Mouse (Mus musculus) lung, embryonic 16.5 days (tissue): ENCODE measurements around the gene Thbs1. TPM values are rescaled to one million over a fixed set of nuclear protein-coding genes. Genes with fewer than 3 reads are reported as not detected.
A peak's percentile ranks its signal among the peaks of the same experiment; 100 is the strongest.

Source experiments
- ATAC-seq: fragments of 200-750 bp; cut with Nextera tagmentation; 2 replicates; pipeline ENCODE4 v1.8.0; 2017; ENCODE audit warnings: low read depth, mild to moderate bottlenecking, moderate library complexity
- H3K27ac ChIP-seq: fragments of 300-500 bp; sonication (generic); 2 replicates; pipeline ENCODE4 v1.5.1; 2014; ENCODE audit warnings: mild to moderate bottlenecking, control low read depth, low read length
- H3K27me3 ChIP-seq: fragments of 300-500 bp; sonication (generic); 2 replicates; pipeline ENCODE4 v1.6.1; 2014; ENCODE audit warnings: low read depth, low read length, mixed read lengths; ENCODE audit not compliant: control insufficient read depth, insufficient read depth
- H3K36me3 ChIP-seq: fragments of 300-500 bp; sonication (generic); 2 replicates; pipeline ENCODE4 v1.6.1; 2014; ENCODE audit warnings: low read length; ENCODE audit not compliant: control insufficient read depth, insufficient read depth
- H3K4me1 ChIP-seq: fragments of 300-500 bp; sonication (generic); replicated peaks from 2 replicates; pipeline ENCODE4 v1.6.1; 2014; ENCODE audit warnings: low read length, mixed read lengths; ENCODE audit not compliant: control insufficient read depth, insufficient read depth
- H3K4me2 ChIP-seq: fragments of 300-500 bp; sonication (generic); 2 replicates; pipeline ENCODE4 v1.6.1; 2014; ENCODE audit warnings: low read depth, low read length, control low read depth
- H3K4me3 ChIP-seq: fragments of 300-500 bp; sonication (generic); 2 replicates; pipeline ENCODE4 v1.5.1; 2014; ENCODE audit warnings: mild to moderate bottlenecking, low read length, control low read depth
- H3K9ac ChIP-seq: fragments of 300-500 bp; sonication (generic); 2 replicates; pipeline ENCODE4 v1.6.1; 2014; ENCODE audit warnings: low read length, control low read depth
- H3K9me3 ChIP-seq: fragments of 300-500 bp; sonication (generic); 2 replicates; pipeline ENCODE4 v1.6.1; 2016; ENCODE audit warnings: low read length; ENCODE audit not compliant: control insufficient read depth
- WGBS: fragments of 180-500 bp; shearing (Covaris S2); extraction: QIAGEN DNeasy Blood & Tissue Kit; methylation state at CpG from one replicate; pipeline ENCODE4 v1.1.7; 2014; 5-methylcytosine and 5-hydroxymethylcytosine counted together
- polyA plus RNA-seq: library from polyadenylated mRNA; unstranded; fragments of >200 nt; fragmentation: Nextera tagmentation; extraction: Ambion mirVana; gene quantifications from 2 replicates; pipeline ENCODE4 v1.2.1, GENCODE M21; 2015

The Thbs1 gene
- polyA plus RNA-seq, 1 experiment from 2014 or later: 190 TPM

DNA sequence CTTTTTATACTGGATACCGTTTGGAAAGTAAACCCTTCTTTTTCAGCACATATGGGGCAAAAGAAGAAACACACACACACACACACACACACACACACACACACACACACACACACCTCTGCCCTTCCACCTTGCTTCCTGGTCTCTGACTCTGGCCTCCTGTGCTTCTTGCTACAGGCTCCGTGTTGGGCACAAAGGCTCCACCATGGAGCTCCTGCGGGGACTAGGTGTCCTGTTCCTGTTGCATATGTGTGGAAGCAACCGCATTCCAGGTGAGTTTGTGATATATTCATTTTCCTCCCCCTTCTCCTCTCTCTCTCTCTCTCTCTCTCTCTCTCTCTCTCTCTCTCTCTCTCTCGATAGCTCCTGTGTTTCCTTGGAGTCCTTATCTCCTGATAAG lies 762 bp downstream of the Thbs1 start:
- Histone ChIP-seq H3K4me1 (peaks cover 33% of the 10 kb centered on the region), H3K27me3 (no peaks in the 10 kb centered on the region), H3K9ac (peak overlapping the region; percentile 75), H3K4me2 (peak overlapping the region; percentile 84), H3K36me3 (peaks cover 21% of the 10 kb centered on the region), H3K27ac (peak overlapping the region; percentile 84), H3K4me3 (peak overlapping the region; percentile 59), H3K9me3 (no peaks in the 10 kb centered on the region)
- no peak for ATAC-seq
- 6% methylated on average over 5 of the region's 5 CpGs for WGBS

DNA sequence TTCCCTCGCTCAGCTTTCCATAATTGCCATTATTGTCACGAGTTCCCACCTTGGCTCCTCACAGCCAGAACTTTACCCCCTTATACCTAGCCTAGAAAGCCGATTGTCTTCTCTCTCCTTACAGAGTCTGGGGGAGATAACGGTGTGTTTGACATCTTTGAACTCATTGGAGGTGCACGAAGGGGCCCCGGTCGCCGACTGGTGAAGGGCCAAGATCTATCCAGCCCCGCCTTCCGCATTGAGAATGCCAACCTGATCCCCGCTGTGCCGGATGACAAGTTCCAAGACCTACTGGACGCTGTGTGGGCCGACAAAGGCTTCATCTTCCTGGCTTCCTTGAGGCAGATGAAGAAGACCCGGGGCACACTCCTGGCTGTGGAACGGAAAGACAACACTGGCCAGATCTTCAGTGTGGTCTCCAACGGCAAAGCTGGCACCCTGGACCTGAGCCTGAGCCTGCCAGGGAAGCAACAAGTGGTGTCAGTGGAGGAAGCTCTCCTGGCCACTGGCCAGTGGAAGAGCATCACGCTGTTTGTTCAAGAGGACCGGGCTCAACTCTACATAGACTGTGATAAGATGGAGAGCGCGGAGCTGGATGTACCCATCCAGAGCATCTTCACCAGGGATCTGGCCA lies 1.3 kb downstream of the Thbs1 start:
- Histone ChIP-seq H3K4me1 (peaks cover 33% of the 10 kb centered on the region), H3K27ac (peak overlapping the region; percentile 84; the same call in 1 of the 2 replicates), H3K9ac (peak overlapping the region; percentile 75), H3K4me2 (peak overlapping the region; percentile 84), H3K27me3 (no peaks in the 10 kb centered on the region), H3K9me3 (no peaks in the 10 kb centered on the region), H3K4me3 (peak overlapping the region; percentile 59), H3K36me3 (peaks cover 26% of the 10 kb centered on the region)
- ATAC-seq: no peak
- WGBS: 17% methylated on average over 21 of the region's 21 CpGs

DNA sequence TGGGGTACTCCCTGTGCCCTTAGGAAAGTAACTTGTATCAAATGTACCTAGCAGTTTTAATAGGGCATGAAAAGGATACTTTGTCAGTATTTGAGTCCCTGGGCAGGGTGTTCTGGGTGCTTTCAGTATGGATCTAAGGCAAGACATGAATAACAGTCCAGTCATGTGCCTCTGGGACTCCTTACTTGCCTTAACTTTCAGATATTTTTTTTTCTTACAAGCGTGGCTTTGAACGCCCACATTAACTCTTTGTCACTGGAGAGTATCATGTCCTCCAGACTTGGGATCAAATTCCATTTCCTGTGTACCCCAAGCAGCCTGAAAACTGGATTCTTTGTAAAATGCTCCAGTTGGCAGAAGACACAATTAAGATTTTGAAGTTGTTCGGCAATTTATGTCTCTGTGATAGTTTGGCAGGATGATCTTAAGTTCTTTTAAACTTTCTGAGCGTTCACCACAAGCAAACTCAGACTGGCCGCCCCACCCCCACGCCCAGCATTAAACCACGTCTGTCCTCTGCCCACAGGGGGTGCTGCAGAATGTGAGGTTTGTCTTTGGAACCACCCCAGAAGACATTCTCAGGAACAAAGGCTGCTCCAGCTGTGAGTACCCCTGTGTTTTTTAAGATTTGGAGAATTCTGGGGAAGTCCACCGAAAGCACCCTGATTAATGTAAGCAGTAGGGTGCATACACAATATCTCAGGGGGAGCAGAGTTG lies 2.3 kb downstream of the Thbs1 start:
- Histone ChIP-seq H3K4me1 (peaks cover 33% of the 10 kb centered on the region), H3K36me3 (peaks cover 34% of the 10 kb centered on the region), H3K27ac (peak overlapping the region; percentile 51), H3K9ac (peak overlapping the region; percentile 75), H3K27me3 (no peaks in the 10 kb centered on the region), H3K9me3 (no peaks in the 10 kb centered on the region), H3K4me2 (peak overlapping the region; percentile 84), H3K4me3 (peak overlapping the region; percentile 59)
- 12% methylated on average over 8 of the region's 8 CpGs for WGBS
- ATAC-seq: no peak

DNA sequence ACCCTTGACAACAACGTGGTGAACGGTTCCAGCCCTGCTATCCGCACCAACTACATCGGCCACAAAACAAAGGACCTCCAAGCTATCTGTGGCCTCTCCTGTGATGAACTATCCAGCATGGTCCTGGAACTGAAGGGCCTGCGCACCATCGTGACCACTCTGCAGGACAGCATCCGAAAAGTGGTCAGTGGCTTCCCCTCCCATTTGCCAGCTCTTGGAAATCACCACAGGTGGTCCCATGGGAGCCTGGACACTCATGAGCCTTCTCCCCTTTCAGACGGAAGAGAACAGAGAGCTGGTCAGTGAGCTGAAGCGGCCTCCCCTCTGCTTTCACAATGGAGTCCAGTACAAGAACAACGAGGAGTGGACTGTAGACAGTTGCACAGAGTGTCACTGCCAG lies 3.0 kb downstream of the Thbs1 start:
- peak overlapping the region; percentile 75 for H3K9ac ChIP-seq
- peak overlapping the region; percentile 41; the same call in 1 of the 2 replicates for H3K27ac ChIP-seq
- WGBS: 49% methylated on average over 10 of the region's 10 CpGs
- peak overlapping the region; percentile 84 for H3K4me2 ChIP-seq
- H3K4me1 ChIP-seq: peaks cover 30% of the 10 kb centered on the region
- H3K36me3 ChIP-seq: peaks cover 41% of the 10 kb centered on the region
- no peaks in the 10 kb centered on the region for H3K9me3 ChIP-seq
- no peaks in the 10 kb centered on the region for H3K27me3 ChIP-seq
- peak overlapping the region; percentile 59 for H3K4me3 ChIP-seq
- no peak for ATAC-seq

DNA sequence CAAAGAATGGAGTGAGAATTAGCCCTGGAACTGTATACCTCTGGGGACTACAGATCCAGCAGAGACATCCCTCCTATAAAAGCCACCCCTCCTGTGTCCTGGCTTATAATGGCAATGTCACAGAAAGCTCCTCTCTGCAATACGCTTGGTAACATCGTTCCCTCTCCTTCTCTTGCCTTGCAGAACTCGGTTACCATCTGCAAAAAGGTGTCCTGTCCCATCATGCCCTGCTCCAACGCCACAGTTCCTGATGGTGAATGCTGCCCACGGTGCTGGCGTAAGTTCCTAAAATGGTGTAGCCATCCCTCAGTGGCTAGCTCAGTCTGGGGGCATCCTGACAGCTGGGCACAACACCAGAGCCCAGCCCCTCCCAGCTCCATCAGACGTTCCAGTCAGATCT lies 4.0 kb downstream of the Thbs1 start:
- WGBS: 51% methylated on average over 7 of the region's 7 CpGs
- Histone ChIP-seq H3K4me2 (peak overlapping the region; percentile 84), H3K27ac (no peak overlapping the region), H3K9ac (0 out of 2 replicates have a peak overlapping the region, but pooled peaks have one; percentile 6), H3K36me3 (peaks cover 51% of the 10 kb centered on the region), H3K9me3 (no peaks in the 10 kb centered on the region), H3K4me1 (peaks cover 21% of the 10 kb centered on the region), H3K27me3 (no peaks in the 10 kb centered on the region), H3K4me3 (peak overlapping the region; percentile 59)
- no peak for ATAC-seq

DNA sequence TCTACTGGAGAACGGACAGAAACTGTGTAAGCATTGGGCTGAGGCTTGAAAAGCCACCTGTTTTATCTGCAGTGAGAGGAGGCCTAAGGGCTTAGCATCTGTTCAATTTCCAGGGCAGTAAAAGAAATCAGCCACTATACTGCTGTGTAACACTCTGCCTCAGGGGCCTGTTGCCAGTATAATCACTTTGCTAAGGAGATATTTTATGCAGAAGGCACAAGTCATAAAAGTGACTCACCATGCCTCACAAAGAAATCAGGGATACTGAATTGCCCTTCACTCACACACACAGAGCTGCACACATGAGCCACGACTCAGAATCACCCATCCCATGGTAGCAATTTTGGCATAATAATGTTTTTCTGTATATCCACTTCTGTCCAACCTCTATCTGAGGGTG lies 4.5 kb downstream of the Thbs1 start:
- H3K9ac ChIP-seq: 0 out of 2 replicates have a peak overlapping the region, but pooled peaks have one; percentile 6
- H3K27ac ChIP-seq: no peak overlapping the region
- H3K36me3 ChIP-seq: peaks cover 56% of the 10 kb centered on the region
- H3K9me3 ChIP-seq: no peaks in the 10 kb centered on the region
- peaks cover 21% of the 10 kb centered on the region for H3K4me1 ChIP-seq
- ATAC-seq: no peak
- WGBS: 55% methylated on average over 2 of the region's 2 CpGs
- H3K27me3 ChIP-seq: no peaks in the 10 kb centered on the region
- peak overlapping the region; percentile 84 for H3K4me2 ChIP-seq
- H3K4me3 ChIP-seq: peak overlapping the region; percentile 59; the same call in 1 of the 2 replicates

DNA sequence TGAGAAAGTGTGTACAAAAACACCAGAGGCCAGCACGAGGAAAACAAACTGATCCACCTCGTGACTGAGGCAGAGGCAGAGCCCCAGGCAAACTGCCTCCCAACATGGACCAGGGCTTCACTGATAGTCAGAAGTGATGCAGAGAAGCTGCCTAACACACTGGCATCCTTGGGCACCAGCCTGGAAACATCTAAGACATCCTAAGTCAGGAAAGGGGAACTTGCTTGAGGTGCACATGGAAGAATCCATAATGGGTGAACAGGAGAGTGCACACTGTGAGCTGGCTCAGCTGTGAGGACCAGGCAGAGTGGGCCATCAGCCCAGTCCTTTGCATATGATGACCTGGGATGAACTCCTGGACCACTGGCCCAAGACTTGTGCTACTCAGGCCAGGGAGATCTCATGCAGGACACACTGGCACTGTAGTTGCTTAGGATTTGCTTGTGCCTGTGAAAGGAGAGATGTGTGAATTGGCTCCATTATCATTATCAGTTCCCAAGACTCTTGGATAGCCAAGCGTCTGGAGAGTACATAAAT lies 5.1 kb downstream of the Thbs1 start:
- 35% methylated on average over 3 of the region's 3 CpGs for WGBS
- H3K36me3 ChIP-seq: peaks cover 62% of the 10 kb centered on the region

DNA sequence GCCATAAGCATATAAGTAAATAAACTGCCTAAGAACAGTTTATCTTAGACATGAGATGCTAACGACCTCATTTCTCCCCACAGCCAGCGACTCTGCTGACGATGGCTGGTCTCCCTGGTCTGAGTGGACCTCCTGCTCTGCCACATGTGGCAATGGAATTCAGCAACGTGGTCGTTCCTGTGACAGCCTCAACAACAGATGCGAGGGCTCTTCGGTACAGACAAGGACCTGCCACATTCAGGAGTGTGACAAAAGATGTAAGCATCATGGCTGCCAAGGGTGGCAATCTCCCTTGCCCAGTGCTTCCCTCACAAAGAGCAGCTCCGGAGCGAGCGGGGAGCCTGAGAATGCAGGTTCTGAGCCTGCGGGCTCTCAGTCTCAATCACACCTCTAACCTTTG lies 5.7 kb downstream of the Thbs1 start:
- no peak overlapping the region for H3K4me2 ChIP-seq
- no peak overlapping the region for H3K27ac ChIP-seq
- no peaks in the 10 kb centered on the region for H3K9me3 ChIP-seq
- H3K4me1 ChIP-seq: peaks cover 21% of the 10 kb centered on the region
- WGBS: 44% methylated on average over 11 of the region's 11 CpGs
- H3K4me3 ChIP-seq: no peak overlapping the region
- H3K27me3 ChIP-seq: no peaks in the 10 kb centered on the region
- no peak for ATAC-seq
- H3K9ac ChIP-seq: peak overlapping the region; percentile 24; the same call in 1 of the 2 replicates
- H3K36me3 ChIP-seq: peaks cover 65% of the 10 kb centered on the region

More for the DNA sequence above, 5.1 kb downstream of the Thbs1 start:
- no peaks in the 10 kb centered on the region for H3K27me3 ChIP-seq
- no peak overlapping the region; the same call in 1 of the 2 replicates for H3K4me2 ChIP-seq
- no peaks in the 10 kb centered on the region for H3K9me3 ChIP-seq
- H3K4me3 ChIP-seq: no peak overlapping the region
- no peak overlapping the region for H3K9ac ChIP-seq
- H3K27ac ChIP-seq: no peak overlapping the region
- peaks cover 21% of the 10 kb centered on the region for H3K4me1 ChIP-seq
- ATAC-seq: no peak

DNA sequence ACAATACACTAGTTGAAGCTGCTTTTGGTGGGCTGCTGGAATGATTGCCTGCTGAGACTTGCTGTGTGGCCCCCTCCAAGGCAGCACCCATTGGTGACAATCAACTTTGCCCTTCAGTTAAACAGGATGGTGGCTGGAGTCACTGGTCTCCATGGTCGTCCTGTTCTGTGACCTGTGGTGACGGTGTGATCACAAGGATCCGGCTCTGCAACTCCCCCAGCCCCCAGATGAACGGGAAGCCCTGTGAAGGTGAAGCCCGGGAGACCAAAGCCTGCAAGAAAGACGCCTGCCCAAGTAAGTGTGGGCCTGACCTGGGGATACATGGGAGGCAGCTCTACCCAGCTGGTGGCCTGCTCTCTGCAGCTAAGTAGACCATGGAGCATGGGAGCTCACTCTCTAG lies 6.4 kb downstream of the Thbs1 start:
- no peak overlapping the region for H3K27ac ChIP-seq
- ATAC-seq: no peak

More for the DNA sequence above, 6.4 kb downstream of the Thbs1 start:
- no peaks in the 10 kb centered on the region for H3K9me3 ChIP-seq
- no peaks in the 10 kb centered on the region for H3K27me3 ChIP-seq
- peaks cover 21% of the 10 kb centered on the region for H3K4me1 ChIP-seq
- H3K4me3 ChIP-seq: no peak overlapping the region
- H3K36me3 ChIP-seq: peaks cover 71% of the 10 kb centered on the region
- no peak overlapping the region for H3K4me2 ChIP-seq
- no peak overlapping the region for H3K9ac ChIP-seq
- WGBS: 65% methylated on average over 6 of the region's 6 CpGs
